Mouse (Mus musculus) frontal cortex, postnatal 10 days (tissue): ENCODE data around the gene 1700001J03Rik.
"Not testable (repeated sequence)": the region's sequence is repeated elsewhere in the genome, so short reads cannot be mapped to it uniquely, and the experiment has no call there.

Source experiments
- DNase-seq, 2 experiments: peaks; one replicate each; pipeline ENCODE4 v3.0.0; 2022; ENCODE audit warnings: low spot score in 2 of 2, mixed read lengths in 1 of 2

The 1700001J03Rik gene

GRCm38 (mm10) chr5:146185204-146185603 lies at the start of gene 1700001J03Rik:
Gene 1700001J03Rik (minus strand): TSS chr5:146185304.
- DNase-seq, result not testable (repeated sequence)

- no peak for DNase-seq
These were observed 49.2 kb upstream of the 1700001J03Rik start for GRCm38 (mm10) chr5:146234336-146234735.

GRCm38 (mm10) chr5:146232816-146233215 lies 47.7 kb upstream of the 1700001J03Rik start:
- DNase-seq, result no peak

- DNase-seq, result no peak
These were observed 47.1 kb upstream of the 1700001J03Rik start for GRCm38 (mm10) chr5:146232056-146232675.

- DNase-seq, result peak; percentile 22 to 34
These were observed 46.5 kb upstream of the 1700001J03Rik start for GRCm38 (mm10) chr5:146231655-146231996.

GRCm38 (mm10) chr5:146230864-146231654 lies 46.0 kb upstream of the 1700001J03Rik start, which contains the start of gene Cdk8:
Gene Cdk8 (plus strand): TSS chr5:146231230.
- DNase-seq, result peak; percentile 91 to 92

GRCm38 (mm10) chr5:146229869-146230650 lies 45.0 kb upstream of the 1700001J03Rik start:
- no peak for DNase-seq

- no peak for DNase-seq
These were observed 42.4 kb upstream of the 1700001J03Rik start for GRCm38 (mm10) chr5:146227496-146227895.

- DNase-seq, result no peak
These were observed 38.7 kb upstream of the 1700001J03Rik start for GRCm38 (mm10) chr5:146223786-146224185.

- no peak for DNase-seq
These were observed 36.6 kb upstream of the 1700001J03Rik start for GRCm38 (mm10) chr5:146221722-146222121.

- peak; percentile 93 to 97 for DNase-seq
These were observed 36.0 kb upstream of the 1700001J03Rik start, which contains the start of gene Rnf6 for GRCm38 (mm10) chr5:146220879-146221714. Gene Rnf6 (minus strand): TSS chr5:146221555.

GRCm38 (mm10) chr5:146220501-146220878 lies 35.4 kb upstream of the 1700001J03Rik start:
- no peak for DNase-seq

- DNase-seq, result no peak
These were observed 20.4 kb upstream of the 1700001J03Rik start for GRCm38 (mm10) chr5:146205537-146205936.

- DNase-seq, result no peak
These were observed 18.8 kb upstream of the 1700001J03Rik start for GRCm38 (mm10) chr5:146203921-146204320.

GRCm38 (mm10) chr5:146200580-146200979 lies 15.5 kb upstream of the 1700001J03Rik start:
- no peak for DNase-seq

- no peak for DNase-seq
These were observed 14.4 kb upstream of the 1700001J03Rik start for GRCm38 (mm10) chr5:146199540-146199939.

- no peak for DNase-seq
These were observed 14.0 kb upstream of the 1700001J03Rik start for GRCm38 (mm10) chr5:146199073-146199472.

- DNase-seq, result no peak
These were observed 8.3 kb upstream of the 1700001J03Rik start for GRCm38 (mm10) chr5:146193360-146193759.

- no peak for DNase-seq
These were observed 5.6 kb upstream of the 1700001J03Rik start for GRCm38 (mm10) chr5:146190501-146191269.

- DNase-seq, result no peak
These were observed 5.0 kb upstream of the 1700001J03Rik start for GRCm38 (mm10) chr5:146190093-146190492.

- no peak for DNase-seq
These were observed 3.6 kb upstream of the 1700001J03Rik start for GRCm38 (mm10) chr5:146188712-146189111.
